Mouse (Mus musculus) CH12.LX (cell line): Measurements from ENCODE around the gene Ly6g6e. TPM values are rescaled to one million over a fixed set of nuclear protein-coding genes. Genes with fewer than 3 reads are reported as not detected.

Experiments
- DNase-seq: peaks from one replicate; pipeline ENCODE4 v3.0.0-alpha.2; 2013; ENCODE audit errors: extremely low read depth
- H3K27ac ChIP-seq: 2 replicates; pipeline ENCODE4 v1.5.1; 2012; ENCODE audit warnings: low read depth, mild to moderate bottlenecking, control low read depth, moderate library complexity; ENCODE audit not compliant: insufficient read depth
- H3K27me3 ChIP-seq: replicated peaks from 2 replicates; pipeline ENCODE3; 2012; ENCODE audit warnings: inconsistent platforms
- H3K36me3 ChIP-seq, 2 experiments: replicated peaks in 1 of 2; 2 replicates each; pipeline versions ENCODE3 to v1.6.1; 2012; ENCODE audit warnings: inconsistent platforms in 1 of 2, low read length in 1 of 2, mild to moderate bottlenecking in 1 of 2, mixed read lengths in 1 of 2, moderate library complexity in 1 of 2; ENCODE audit not compliant: control insufficient read depth in 1 of 2, insufficient read depth in 1 of 2
- H3K4me1 ChIP-seq, 2 experiments: 2 replicates each; pipeline ENCODE4 v1.6.1; 2012; ENCODE audit warnings: inconsistent platforms in 1 of 2, moderate library complexity in 1 of 2; ENCODE audit not compliant: insufficient read depth in 2 of 2, control insufficient read depth in 1 of 2
- H3K4me2 ChIP-seq: 2 replicates; pipeline ENCODE4 v1.6.1; 2012; ENCODE audit warnings: low read depth, mild to moderate bottlenecking, control low read depth; ENCODE audit not compliant: poor library complexity, insufficient read depth, severe bottlenecking
- H3K4me3 ChIP-seq, 3 experiments: fragments of 150-350 bp in 1 of 3; sonication (generic) in 1 of 3; replicated peaks in 1 of 3; 2 replicates each; pipeline versions ENCODE3 to v1.5.1; 2011 to 2012; ENCODE audit warnings: low read depth in 2 of 3, low read length in 2 of 3, mild to moderate bottlenecking in 2 of 3, moderate library complexity in 2 of 3, control low read depth in 1 of 3, improper control_type of control experiment in 1 of 3, inconsistent platforms in 1 of 3, mixed read lengths in 1 of 3; ENCODE audit not compliant: poor library complexity in 1 of 3
- H3K79me2 ChIP-seq: replicated peaks from 2 replicates; pipeline ENCODE4 v1.6.1; 2012; ENCODE audit warnings: mild to moderate bottlenecking, moderate library complexity; ENCODE audit not compliant: control insufficient read depth, poor library complexity, insufficient read depth, severe bottlenecking; ENCODE audit errors: extremely low read depth
- H3K9ac ChIP-seq: 2 replicates; pipeline ENCODE4 v1.6.1; 2012; ENCODE audit warnings: low read depth, mild to moderate bottlenecking, control low read depth, moderate library complexity; ENCODE audit not compliant: insufficient read depth
- H3K9me3 ChIP-seq: replicated peaks from 2 replicates; pipeline ENCODE3; 2012; ENCODE audit warnings: low read length, inconsistent platforms, mixed read lengths
- BHLHE40 ChIP-seq: IDR thresholded peaks from 2 replicates; pipeline ENCODE4 v1.6.1; 2011; ENCODE audit warnings: mild to moderate bottlenecking, low read depth, low read length, improper control_type of control experiment
- CHD2 ChIP-seq: IDR thresholded peaks from 2 replicates; pipeline ENCODE4 v1.6.1; 2011; ENCODE audit warnings: low read length, improper control_type of control experiment
- ELF1 ChIP-seq: IDR thresholded peaks from 2 replicates; pipeline ENCODE4 v1.6.1; 2014; ENCODE audit warnings: low read depth, mild to moderate bottlenecking, inconsistent platforms, low read length, improper control_type of control experiment
- EP300 ChIP-seq: IDR thresholded peaks from 2 replicates; pipeline ENCODE4 v1.6.1; 2011; ENCODE audit warnings: low read length, improper control_type of control experiment
- ETS1 ChIP-seq: conservative IDR thresholded peaks from 2 replicates; pipeline ENCODE4 v1.6.1; 2012; ENCODE audit warnings: low read depth, mild to moderate bottlenecking, inconsistent platforms, low read length, improper control_type of control experiment, moderate library complexity
- IRF4 ChIP-seq: IDR thresholded peaks from 2 replicates; pipeline ENCODE4 v1.6.1; 2014; ENCODE audit warnings: low read depth, mild to moderate bottlenecking, inconsistent platforms, low read length, improper control_type of control experiment
- JUND ChIP-seq: conservative IDR thresholded peaks from 2 replicates; pipeline ENCODE4 v1.6.1; 2011; ENCODE audit warnings: low read depth, low read length, improper control_type of control experiment
- KAT2A ChIP-seq: IDR thresholded peaks from 2 replicates; pipeline ENCODE4 v1.6.1; 2012; ENCODE audit warnings: low read length, improper control_type of control experiment, inconsistent platforms; ENCODE audit not compliant: insufficient replicate concordance
- MAFK ChIP-seq: IDR thresholded peaks from 2 replicates; pipeline ENCODE4 v1.6.1; 2011; ENCODE audit warnings: low read length, improper control_type of control experiment; ENCODE audit not compliant: insufficient replicate concordance
- MAX ChIP-seq: IDR thresholded peaks from 2 replicates; pipeline ENCODE4 v1.6.1; 2011; ENCODE audit warnings: low read length, improper control_type of control experiment
- MAZ ChIP-seq: IDR thresholded peaks from 2 replicates; pipeline ENCODE4 v1.6.1; 2012; ENCODE audit warnings: low read depth, mild to moderate bottlenecking, inconsistent platforms, low read length, improper control_type of control experiment, moderate library complexity
- MEF2A ChIP-seq: IDR thresholded peaks from 2 replicates; pipeline ENCODE4 v1.6.1; 2014; ENCODE audit warnings: low read depth, mild to moderate bottlenecking, inconsistent platforms, low read length, improper control_type of control experiment, borderline replicate concordance
- MXI1 ChIP-seq: IDR thresholded peaks from 2 replicates; pipeline ENCODE4 v1.6.1; 2011; ENCODE audit warnings: mild to moderate bottlenecking, low read depth, low read length, improper control_type of control experiment
- NRF1 ChIP-seq: IDR thresholded peaks from 2 replicates; pipeline ENCODE4 v1.6.1; 2014; ENCODE audit warnings: low read depth, mild to moderate bottlenecking, inconsistent platforms, low read length, improper control_type of control experiment, moderate library complexity
- RCOR1 ChIP-seq: conservative IDR thresholded peaks from 2 replicates; pipeline ENCODE4 v1.6.1; 2012; ENCODE audit warnings: low read depth, mild to moderate bottlenecking, inconsistent platforms, low read length, improper control_type of control experiment
- SIN3A ChIP-seq: IDR thresholded peaks from 2 replicates; pipeline ENCODE4 v1.6.1; 2012; ENCODE audit warnings: low read length, improper control_type of control experiment, inconsistent platforms
- TCF12 ChIP-seq: IDR thresholded peaks from 2 replicates; pipeline ENCODE4 v1.6.1; 2014; ENCODE audit warnings: low read depth, mild to moderate bottlenecking, inconsistent platforms, low read length, improper control_type of control experiment
- USF1 ChIP-seq: IDR thresholded peaks from 2 replicates; pipeline ENCODE4 v1.6.1; 2014; ENCODE audit warnings: low read depth, mild to moderate bottlenecking, inconsistent platforms, low read length, improper control_type of control experiment
- USF2 ChIP-seq: conservative IDR thresholded peaks from 2 replicates; pipeline ENCODE4 v1.6.1; 2011; ENCODE audit warnings: low read depth, low read length, improper control_type of control experiment
- ZC3H11A ChIP-seq: IDR thresholded peaks from 2 replicates; pipeline ENCODE4 v1.6.1; 2012; ENCODE audit warnings: low read depth, mild to moderate bottlenecking, inconsistent platforms, low read length, improper control_type of control experiment
- ZKSCAN1 ChIP-seq: IDR thresholded peaks from 2 replicates; pipeline ENCODE4 v1.6.1; 2012; ENCODE audit warnings: low read depth, inconsistent platforms, low read length, improper control_type of control experiment, borderline replicate concordance
- ZNF384 ChIP-seq: IDR thresholded peaks from 2 replicates; pipeline ENCODE4 v1.6.1; 2012; ENCODE audit warnings: low read depth, low read length, improper control_type of control experiment, inconsistent platforms
- dilution Hi-C: fragments of 300-500 bp; cut with MboI; formaldehyde crosslinking; loops from 2 replicates; pipeline ENCODE4 v1.14.3; 2020; ENCODE audit warnings: low sequenced_read_pairs; ENCODE audit not compliant: extremely low pct_unique_long_range_greater_than_20kb, extremely low pct_ligation_motif_present
- in situ Hi-C: fragments of 300-500 bp; cut with MboI; formaldehyde crosslinking; loops from 3 replicates; pipeline ENCODE4 v1.14.3; 2019; ENCODE audit warnings: low sequenced_read_pairs, low pct_ligation_motif_present, low pct_unique_long_range_greater_than_20kb, mixed read lengths
- polyA plus RNA-seq: library from polyadenylated mRNA; unstranded; fragments of >175 nt; gene quantifications from 2 replicates; pipeline ENCODE4 v1.2.1, GENCODE M21; 2012; ENCODE audit warnings: low read depth; ENCODE audit not compliant: insufficient read length
- total RNA-seq, 2 experiments: library from RNA; depleted of rRNA; stranded (reverse); fragments of 300-350 nt in 1 of 2; fragments of >200 nt in 1 of 2; gene quantifications; 2 replicates each; pipeline ENCODE4 v1.2.3; 2012 to 2014

Ly6g6e gene
- total and polyA plus RNA-seq, 3 experiments = not detected

- peak overlapping the region; percentile 54 for H3K9ac ChIP-seq
- H3K4me3 ChIP-seq = peak overlapping the region; percentile 42 to 48 (median 48)
- H3K27ac ChIP-seq = peak overlapping the region; percentile 84
- no peak for DNase-seq
- peak overlapping the region; percentile 97 for H3K4me2 ChIP-seq
- peaks cover 15% of the 10 kb centered on the region for H3K79me2 ChIP-seq
- in situ Hi-C loops = no loop called here
- no peak for TF ChIP-seq ZKSCAN1
- TF ChIP-seq JUND = no peak
- peak; percentile 62 for TF ChIP-seq ZNF384
- TF ChIP-seq, all 38 proteins: peak for 1
- H3K36me3 ChIP-seq = peaks cover 5 to 8% of the 10 kb centered on the region in 2 experiments
- peaks cover 5 to 51% of the 10 kb centered on the region in 2 experiments for H3K4me1 ChIP-seq
- H3K9me3 ChIP-seq = no peaks in the 10 kb centered on the region
- dilution Hi-C loops = no loop called here
- no peaks in the 10 kb centered on the region for H3K27me3 ChIP-seq
Observed at GRCm38 (mm10) chr17:35047688-35048087, 29.0 kb upstream of the Ly6g6e start.

- Histone ChIP-seq H3K79me2 (peaks cover 20% of the 10 kb centered on the region), H3K9me3 (no peaks in the 10 kb centered on the region), H3K4me3 (peak overlapping the region; percentile 42 to 48 (median 48)), H3K27me3 (no peaks in the 10 kb centered on the region), H3K36me3 (peaks cover 10 to 15% of the 10 kb centered on the region in 2 experiments), H3K4me1 (peaks cover 6 to 50% of the 10 kb centered on the region in 2 experiments), H3K27ac (peak overlapping the region; percentile 84), H3K4me2 (peak overlapping the region; percentile 97)
- dilution Hi-C loops (no loop called here), in situ Hi-C loops (no loop called here)
- DNase-seq = peak; percentile 81
- TF ChIP-seq USF1 = no peak
- TF ChIP-seq MEF2A = no peak
- TF ChIP-seq MAX = no peak
- no peak for TF ChIP-seq JUND
- peak; percentile 76; the same call in 1 of the 2 replicates for TF ChIP-seq MAZ
- no peak for TF ChIP-seq CHD2
- peak; percentile 65; the same call in 1 of the 2 replicates for TF ChIP-seq SIN3A
- no peak for TF ChIP-seq NRF1
- no peak for TF ChIP-seq KAT2A
- no peak for TF ChIP-seq USF2
- TF ChIP-seq ZKSCAN1 = no peak
- TF ChIP-seq ZC3H11A = no peak
- peak; percentile 64; the same call in 1 of the 2 replicates for TF ChIP-seq MAFK
- TF ChIP-seq IRF4 = peak; percentile 49; the same call in 1 of the 2 replicates
- TF ChIP-seq TCF12 = 0 out of 2 replicates have a peak, but pooled peaks have one; percentile 18
- peak; percentile 71 for TF ChIP-seq EP300
- no peak for TF ChIP-seq BHLHE40
- TF ChIP-seq ELF1 = peak; percentile 28; the same call in 1 of the 2 replicates
- peak; percentile 62 for TF ChIP-seq ETS1
- no peak; the same call in 1 of the 2 replicates for TF ChIP-seq MXI1
- TF ChIP-seq RCOR1 = no peak
- TF ChIP-seq, all 38 proteins: peak for 8
- H3K9ac ChIP-seq = peak overlapping the region; percentile 54
Observed at GRCm38 (mm10) chr17:35048149-35048931, 28.4 kb upstream of the Ly6g6e start.
